9 mouse cellular contexts compared by ENCODE assay signal in the genomic region with DNA sequence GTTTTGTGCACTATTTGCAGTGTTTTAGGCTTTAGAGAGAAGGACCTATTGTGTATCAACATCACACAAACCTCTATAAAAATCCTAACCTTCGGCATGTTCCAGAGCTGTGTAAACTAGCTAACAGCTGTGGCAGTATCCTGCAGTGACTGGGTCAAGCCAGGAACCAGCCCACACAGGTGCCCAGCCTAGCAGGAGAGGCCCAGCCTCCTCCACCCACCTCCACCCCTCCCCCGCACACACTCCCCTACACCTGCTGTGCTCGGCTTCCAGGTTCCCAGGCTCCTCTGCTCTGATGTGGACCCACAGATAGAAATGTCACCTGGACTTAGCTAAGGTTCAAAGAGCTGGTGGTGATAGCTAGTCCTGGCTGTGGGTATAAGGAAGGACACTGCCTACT.
DNase-seq lines count a peak whose midpoint lies in the region; ATAC-seq lines count a peak whose summit lies in the region.
"Had no signal": no experiment of that assay in that cellular context is flagged by ENCODE, and none has a peak within 500 bp of the region (broad histone marks: within the 10 kb centered on the region; RNA-seq: fewer than 3 reads in every experiment).

No protein-coding gene starts in this region.

- H3K9me3 ChIP-seq in liver, embryonic 13.5 days (replicated peaks): no peaks in the 10 kb centered on the region
- H3K9me3 ChIP-seq in forebrain, embryonic 13.5 days (replicated peaks): no peaks in the 10 kb centered on the region

- H3K4me1 ChIP-seq in liver, embryonic 13.5 days (replicated peaks): peaks cover 39% of the 10 kb centered on the region
- no peaks in the 10 kb centered on the region for H3K4me1 ChIP-seq in forebrain, embryonic 13.5 days

- peak overlapping the region; percentile 44; the same call in 1 of the 2 replicates for H3K27ac ChIP-seq in liver, embryonic 13.5 days
- H3K27ac ChIP-seq in forebrain, embryonic 13.5 days: no peak overlapping the region

- H3K27me3 ChIP-seq in liver, embryonic 13.5 days: peaks cover 21% of the 10 kb centered on the region
- no peaks in the 10 kb centered on the region for H3K27me3 ChIP-seq in forebrain, embryonic 13.5 days

- 63% methylated on average over 3 of the region's 3 CpGs for WGBS in liver, embryonic 13.5 days (ENCODE audit: insufficient replicate concordance)
- 49% methylated on average over 3 of the region's 3 CpGs for WGBS in forebrain, embryonic 13.5 days

- H3K36me3 ChIP-seq in liver, embryonic 13.5 days: no peaks in the 10 kb centered on the region
- no peaks in the 10 kb centered on the region for H3K36me3 ChIP-seq in forebrain, embryonic 13.5 days (ENCODE audit: poor library complexity, severe bottlenecking)

- H3K9ac ChIP-seq in liver, embryonic 13.5 days: no peak overlapping the region
- H3K9ac ChIP-seq in forebrain, embryonic 13.5 days: no peak overlapping the region

- peak; percentile 6 for DNase-seq in ovary, adult 18-20 months (ENCODE audit: low spot score)
- no peak for DNase-seq in ovary, postnatal 10 days (ENCODE audit: low spot score)
- DNase-seq in kidney, adult 9 months: peak; percentile 69
- no peak for DNase-seq in liver, embryonic 13.5 days
- peak; percentile 77 to 78 for DNase-seq in thymus, postnatal 36 days
- no peak for DNase-seq in layer of hippocampus, adult 11-12 months (ENCODE audit: low spot score)
- DNase-seq in layer of hippocampus, adult 9-11 months: no peak
- DNase-seq: gastrocnemius, postnatal 14 days had no signal

- H3K4me3 ChIP-seq in liver, embryonic 13.5 days (replicated peaks): no peak overlapping the region
- H3K4me3 ChIP-seq in forebrain, embryonic 13.5 days: no peak overlapping the region

- ATAC-seq in liver, embryonic 13.5 days (ENCODE audit: low read depth): peak; percentile 69
- ATAC-seq in forebrain, embryonic 13.5 days: no peak

- no peak overlapping the region for H3K4me2 ChIP-seq in liver, embryonic 13.5 days
- H3K4me2 ChIP-seq in forebrain, embryonic 13.5 days: no peak overlapping the region

Comparison
In these comparisons a context has a peak if more than half of its experiments do, and no peak if none do; other contexts are left out.
1. DNase-seq: peak in ovary, adult 18-20 months (single experiment), kidney, adult 9 months (single experiment) and thymus, postnatal 36 days (2 of 2); none in ovary, postnatal 10 days (single experiment), liver, embryonic 13.5 days (single experiment), layer of hippocampus, adult 11-12 months (single experiment) and layer of hippocampus, adult 9-11 months (single experiment).